Mouse (Mus musculus) embryonic fibroblast, embryonic 13.5 days (primary cell): ENCODE data around the gene Tbxas1.

Experiments
- CTCF ChIP-seq: IDR thresholded peaks from 2 replicates; pipeline ENCODE4 v1.5.1; 2011; ENCODE audit warnings: mild to moderate bottlenecking, control low read depth, low read length, moderate library complexity, borderline replicate concordance; ENCODE audit not compliant: insufficient read depth
- POLR2A ChIP-seq: IDR thresholded peaks from 2 replicates; pipeline ENCODE4 v1.6.1; 2011; ENCODE audit warnings: low read depth, mild to moderate bottlenecking, control low read depth, low read length, moderate library complexity

DNA sequence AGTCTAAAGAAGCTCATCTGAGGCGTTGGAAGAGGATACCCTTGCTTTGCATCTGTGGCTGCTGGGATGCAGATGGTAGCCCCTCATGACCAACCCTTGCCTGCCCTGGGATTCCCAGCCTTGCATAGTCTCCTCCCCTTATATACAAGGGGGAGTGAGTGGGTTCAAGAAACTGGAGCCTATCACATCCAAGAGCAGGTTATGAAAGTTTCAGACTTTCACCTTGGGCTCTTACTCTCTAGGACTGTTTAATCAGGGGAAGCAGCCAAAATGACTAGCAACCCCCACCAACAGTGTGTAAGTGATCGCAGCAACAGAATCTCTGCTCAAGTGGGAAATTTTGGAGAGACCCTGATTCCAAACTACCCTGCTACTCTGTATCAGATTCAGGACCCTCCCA is 60.8 kb downstream of the Tbxas1 start:
- TF ChIP-seq POLR2A (no peak), CTCF (no peak)
